Mouse (Mus musculus) myocyte (in vitro differentiated cells): ENCODE measurements at regions not wholly inside any gene's neighbourhood (a gene's known extent, or its start where the extent isn't known, plus 50 kb on each side); places are given as distances from the start of the nearest gene placed in this dataset.

ENCODE experiments used
- H3K27me3 ChIP-seq: one replicate; pipeline ENCODE4 v1.6.1; 2011; ENCODE audit not compliant: control insufficient read depth, insufficient read depth, insufficient read length
- H3K36me3 ChIP-seq: one replicate; pipeline ENCODE4 v1.6.1; 2011; ENCODE audit not compliant: control insufficient read depth, insufficient read depth
- H3K4me2 ChIP-seq: one replicate; pipeline ENCODE4 v1.6.1; 2011; ENCODE audit warnings: low read depth, control low read depth
- H3K4me3 ChIP-seq: one replicate; pipeline ENCODE4 v1.5.1; 2011; ENCODE audit warnings: mild to moderate bottlenecking, control low read depth, moderate library complexity
- H3K79me2 ChIP-seq: one replicate; pipeline ENCODE4 v1.6.1; 2011; ENCODE audit not compliant: control insufficient read depth, insufficient read depth
- H3ac ChIP-seq: one replicate; pipeline ENCODE4 v1.6.1; 2011; ENCODE audit not compliant: control insufficient read depth, insufficient read length
- CEBPB ChIP-seq: IDR thresholded peaks from 2 replicates; pipeline ENCODE4 v1.6.1; 2011; ENCODE audit warnings: mild to moderate bottlenecking, moderate library complexity; ENCODE audit not compliant: poor library complexity, insufficient read depth, severe bottlenecking
- E2F4 ChIP-seq: IDR thresholded peaks from one replicate; pipeline ENCODE4 v1.6.1; 2011; ENCODE audit warnings: mild to moderate bottlenecking, control low read depth, moderate library complexity; ENCODE audit not compliant: insufficient read depth
- MAX ChIP-seq: IDR thresholded peaks from one replicate; pipeline ENCODE4 v1.6.1; 2011; ENCODE audit warnings: low read depth, mild to moderate bottlenecking, control low read depth
- MYOD1 ChIP-seq, 3 experiments: IDR thresholded peaks; one replicate each; pipeline ENCODE4 v1.6.1; 2011; ENCODE audit warnings: control low read depth in 2 of 3, low read depth in 2 of 3, mild to moderate bottlenecking in 2 of 3, moderate library complexity in 1 of 3; ENCODE audit not compliant: insufficient read length in 2 of 3, control insufficient read depth in 1 of 3
- MYOG ChIP-seq, 3 experiments: IDR thresholded peaks; one replicate each; pipeline ENCODE4 v1.6.1; 2011; ENCODE audit warnings: control low read depth in 2 of 3, low read depth in 2 of 3, mild to moderate bottlenecking in 2 of 3; ENCODE audit not compliant: insufficient read length in 2 of 3, control insufficient read depth in 1 of 3, insufficient read depth in 1 of 3
- POLR2A ChIP-seq: IDR thresholded peaks from one replicate; pipeline ENCODE4 v1.6.1; 2011; ENCODE audit warnings: low read depth, mild to moderate bottlenecking, control low read depth, moderate library complexity; ENCODE audit not compliant: insufficient read length
- POLR2AphosphoS2 ChIP-seq: IDR thresholded peaks from one replicate; pipeline ENCODE4 v1.6.1; 2011; ENCODE audit warnings: low read depth, control low read depth; ENCODE audit not compliant: insufficient read length
- REST ChIP-seq: IDR thresholded peaks from one replicate; pipeline ENCODE4 v1.6.1; 2011; ENCODE audit warnings: mild to moderate bottlenecking, control low read depth, moderate library complexity; ENCODE audit not compliant: insufficient read depth, insufficient read length
- SRF ChIP-seq: IDR thresholded peaks from one replicate; pipeline ENCODE4 v1.6.1; 2011; ENCODE audit warnings: low read depth; ENCODE audit not compliant: control insufficient read depth, insufficient read length
- TCF12 ChIP-seq: IDR thresholded peaks from one replicate; pipeline ENCODE4 v1.6.1; 2011; ENCODE audit warnings: mild to moderate bottlenecking, control low read depth; ENCODE audit not compliant: poor library complexity, insufficient read depth, severe bottlenecking
- TCF3 ChIP-seq: IDR thresholded peaks from one replicate; pipeline ENCODE4 v1.6.1; 2011; ENCODE audit warnings: low read depth, control low read depth; ENCODE audit not compliant: insufficient read length
- USF1 ChIP-seq: IDR thresholded peaks from one replicate; pipeline ENCODE4 v1.6.1; 2011; ENCODE audit warnings: low read depth, mild to moderate bottlenecking, control low read depth, moderate library complexity

- Histone ChIP-seq H3K4me2 (no peak overlapping the region), H3K36me3 (no peaks in the 10 kb centered on the region), H3K27me3 (no peaks in the 10 kb centered on the region), H3K4me3 (no peak overlapping the region), H3K79me2 (no peaks in the 10 kb centered on the region), H3ac (no peak overlapping the region)
- TF ChIP-seq SRF = no peak
- no peak for TF ChIP-seq CEBPB
- no peak for TF ChIP-seq TCF12
- TF ChIP-seq POLR2A = no peak
- no peak for TF ChIP-seq MYOG (IDR thresholded peaks at IDR 0.05; ENCODE audit: control insufficient read depth in 1 of 3, insufficient read depth in 1 of 3, insufficient read length in 2 of 3, low read depth in 2 of 3)
- no peak for TF ChIP-seq MAX
- no peak for TF ChIP-seq MYOD1 (IDR thresholded peaks at IDR 0.05; ENCODE audit: control insufficient read depth in 1 of 3, insufficient read length in 2 of 3, low read depth in 2 of 3)
- no peak for TF ChIP-seq USF1
- TF ChIP-seq REST = no peak
- no peak for TF ChIP-seq E2F4
- TF ChIP-seq POLR2AphosphoS2 = no peak
- no peak for TF ChIP-seq TCF3
These were observed 68.3 kb downstream of the Psmg1 start for GRCm38 (mm10) chr16:95922369-95922934.

DNA sequence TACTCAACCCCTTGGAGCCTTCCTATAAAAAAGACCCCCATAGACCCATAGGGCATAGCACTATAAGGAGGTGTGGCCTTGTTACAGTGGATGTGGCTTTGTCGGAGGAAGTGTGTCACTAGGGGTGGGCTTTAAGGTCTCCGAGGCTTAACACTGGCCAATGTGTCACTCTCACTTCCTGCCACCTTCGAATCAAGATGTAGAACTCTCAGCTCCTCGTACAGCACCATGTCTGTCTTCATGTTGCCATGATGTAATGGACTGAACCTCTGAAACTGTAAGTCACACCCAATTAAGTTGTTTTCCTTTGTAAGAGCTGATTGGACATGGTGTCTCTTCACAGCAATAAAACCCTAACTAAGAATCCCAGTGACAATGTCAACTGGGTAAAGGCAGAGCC lies 69.6 kb downstream of the Psmg1 start:
- no peak overlapping the region for H3K4me3 ChIP-seq
- no peak overlapping the region for H3K4me2 ChIP-seq
- H3K27me3 ChIP-seq = no peaks in the 10 kb centered on the region
- H3K79me2 ChIP-seq = no peaks in the 10 kb centered on the region
- no peak overlapping the region for H3ac ChIP-seq
- no peak for TF ChIP-seq MYOG (IDR thresholded peaks at IDR 0.05; ENCODE audit: control insufficient read depth in 1 of 3, insufficient read depth in 1 of 3, insufficient read length in 2 of 3, low read depth in 2 of 3)
- no peaks in the 10 kb centered on the region for H3K36me3 ChIP-seq

GRCm38 (mm10) chr16:95918651-95919425 lies 71.9 kb downstream of the Psmg1 start:
- no peak overlapping the region for H3K4me3 ChIP-seq
- H3ac ChIP-seq = no peak overlapping the region
- no peaks in the 10 kb centered on the region for H3K27me3 ChIP-seq
- no peaks in the 10 kb centered on the region for H3K36me3 ChIP-seq
- H3K4me2 ChIP-seq = no peak overlapping the region
- no peaks in the 10 kb centered on the region for H3K79me2 ChIP-seq
- TF ChIP-seq MYOD1 (IDR thresholded peaks at IDR 0.05; ENCODE audit: control insufficient read depth in 1 of 3, insufficient read length in 2 of 3, low read depth in 2 of 3) = no peak
- TF ChIP-seq SRF = no peak
- no peak for TF ChIP-seq POLR2AphosphoS2
- TF ChIP-seq POLR2A = no peak
- no peak for TF ChIP-seq CEBPB
- no peak for TF ChIP-seq E2F4
- TF ChIP-seq TCF3 = no peak
- no peak for TF ChIP-seq MYOG (IDR thresholded peaks at IDR 0.05; ENCODE audit: control insufficient read depth in 1 of 3, insufficient read depth in 1 of 3, insufficient read length in 2 of 3, low read depth in 2 of 3)
- TF ChIP-seq REST = no peak
- TF ChIP-seq TCF12 = no peak
- no peak for TF ChIP-seq USF1
- no peak for TF ChIP-seq MAX

DNA sequence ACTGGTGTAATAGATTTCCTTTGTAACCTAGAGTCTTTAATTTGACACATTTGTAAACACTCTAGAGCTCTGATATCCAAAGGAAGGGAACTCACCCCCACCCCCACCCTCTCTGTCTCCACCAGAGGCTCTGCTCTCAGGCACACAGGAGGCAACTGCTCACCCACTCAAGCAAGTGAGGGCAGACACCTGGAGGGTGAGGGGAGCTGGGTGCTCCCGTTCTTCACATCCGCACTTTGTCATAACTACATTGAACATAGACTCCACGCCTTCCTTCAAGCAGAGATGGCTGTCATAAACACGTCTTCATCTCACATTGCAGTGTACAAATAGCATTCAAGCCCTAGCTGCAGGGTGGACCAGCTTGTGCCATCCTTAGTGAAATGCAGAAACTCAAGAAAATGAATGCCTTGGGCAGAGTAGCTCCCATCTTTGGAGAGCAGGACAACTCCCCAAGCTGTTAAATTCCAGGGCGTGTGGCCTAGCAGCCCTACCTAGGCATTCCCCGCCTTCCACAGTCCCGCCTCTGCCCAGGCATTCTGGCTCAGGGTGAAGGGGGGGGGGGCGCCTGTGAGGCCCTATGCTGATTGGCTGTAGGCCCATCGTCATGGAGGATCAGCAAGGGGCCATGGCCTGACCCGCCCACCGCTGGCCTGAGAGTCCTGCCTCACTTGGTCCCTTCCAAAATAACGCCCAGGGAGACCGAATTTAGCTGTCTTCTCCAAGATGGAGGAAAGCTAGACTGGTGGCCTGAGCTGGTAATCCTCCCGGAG lies 72.9 kb downstream of the Psmg1 start:
- H3K36me3 ChIP-seq = no peaks in the 10 kb centered on the region
- H3ac ChIP-seq = no peak overlapping the region
- TF ChIP-seq POLR2A (no peak), MYOD1 (IDR thresholded peaks at IDR 0.05; ENCODE audit: control insufficient read depth in 1 of 3, insufficient read length in 2 of 3, low read depth in 2 of 3) (no peak), TCF3 (no peak), USF1 (no peak), SRF (no peak), MYOG (IDR thresholded peaks at IDR 0.05; ENCODE audit: control insufficient read depth in 1 of 3, insufficient read depth in 1 of 3, insufficient read length in 2 of 3, low read depth in 2 of 3) (no peak), REST (no peak), POLR2AphosphoS2 (no peak), E2F4 (no peak), MAX (no peak), TCF12 (no peak), CEBPB (no peak)
- no peak overlapping the region for H3K4me3 ChIP-seq
- H3K79me2 ChIP-seq = no peaks in the 10 kb centered on the region
- H3K4me2 ChIP-seq = no peak overlapping the region
- no peaks in the 10 kb centered on the region for H3K27me3 ChIP-seq
